Mouse (Mus musculus): ENCODE results near the gene Hist1h3f.
"Not testable (repeated sequence)": the region's sequence is repeated elsewhere in the genome, so short reads cannot be mapped to it uniquely, and the experiment has no call there.

The Hist1h3f gene

DNA sequence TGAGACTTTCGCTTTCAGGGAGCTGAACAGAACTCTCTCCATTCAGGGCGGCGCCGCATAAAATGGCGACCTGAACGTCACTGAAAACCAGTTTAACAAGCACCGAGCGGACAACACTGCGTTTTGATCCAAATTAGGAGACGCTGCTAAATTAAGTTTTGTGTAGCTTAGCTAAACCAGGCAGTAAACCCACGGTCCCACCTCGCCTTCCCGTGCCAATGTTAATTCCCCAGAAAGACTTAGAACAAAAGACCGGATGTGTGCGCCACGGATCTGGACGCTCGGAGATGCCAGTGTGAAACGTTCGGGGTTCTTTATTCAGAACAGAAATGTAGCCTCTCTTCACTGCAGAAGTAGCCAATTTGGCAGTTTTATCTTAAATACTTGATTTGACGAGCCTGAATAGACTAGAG lies 41.2 kb downstream of the Hist1h3f start:
- peak; percentile 73 for DNase-seq

DNA sequence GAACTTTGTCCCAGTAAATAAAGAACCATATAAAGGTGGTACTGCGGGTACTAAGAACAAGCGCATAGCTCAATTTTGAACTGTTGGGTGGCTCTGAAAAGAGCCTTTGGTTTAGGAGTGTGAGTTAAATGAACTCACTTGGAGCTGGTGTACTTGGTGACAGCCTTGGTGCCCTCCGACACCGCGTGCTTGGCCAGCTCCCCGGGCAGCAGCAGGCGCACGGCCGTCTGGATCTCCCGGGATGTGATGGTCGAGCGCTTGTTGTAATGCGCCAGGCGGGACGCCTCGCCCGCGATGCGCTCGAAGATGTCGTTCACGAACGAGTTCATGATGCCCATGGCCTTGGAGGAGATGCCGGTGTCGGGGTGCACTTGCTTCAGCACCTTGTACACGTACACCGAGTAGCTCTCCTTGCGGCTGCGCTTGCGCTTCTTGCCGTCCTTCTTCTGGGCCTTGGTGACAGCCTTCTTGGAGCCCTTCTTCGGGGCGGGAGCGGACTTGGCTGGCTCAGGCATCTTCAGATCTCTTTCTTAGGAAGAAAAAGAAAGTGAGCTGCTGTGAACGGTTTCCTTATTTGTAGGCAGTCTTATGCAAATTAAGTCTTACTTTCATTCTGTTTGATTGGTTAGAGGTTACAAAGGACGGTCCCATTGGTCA lies 41.7 kb downstream of the Hist1h3f start:
- DNase-seq = peak; percentile 82

DNA sequence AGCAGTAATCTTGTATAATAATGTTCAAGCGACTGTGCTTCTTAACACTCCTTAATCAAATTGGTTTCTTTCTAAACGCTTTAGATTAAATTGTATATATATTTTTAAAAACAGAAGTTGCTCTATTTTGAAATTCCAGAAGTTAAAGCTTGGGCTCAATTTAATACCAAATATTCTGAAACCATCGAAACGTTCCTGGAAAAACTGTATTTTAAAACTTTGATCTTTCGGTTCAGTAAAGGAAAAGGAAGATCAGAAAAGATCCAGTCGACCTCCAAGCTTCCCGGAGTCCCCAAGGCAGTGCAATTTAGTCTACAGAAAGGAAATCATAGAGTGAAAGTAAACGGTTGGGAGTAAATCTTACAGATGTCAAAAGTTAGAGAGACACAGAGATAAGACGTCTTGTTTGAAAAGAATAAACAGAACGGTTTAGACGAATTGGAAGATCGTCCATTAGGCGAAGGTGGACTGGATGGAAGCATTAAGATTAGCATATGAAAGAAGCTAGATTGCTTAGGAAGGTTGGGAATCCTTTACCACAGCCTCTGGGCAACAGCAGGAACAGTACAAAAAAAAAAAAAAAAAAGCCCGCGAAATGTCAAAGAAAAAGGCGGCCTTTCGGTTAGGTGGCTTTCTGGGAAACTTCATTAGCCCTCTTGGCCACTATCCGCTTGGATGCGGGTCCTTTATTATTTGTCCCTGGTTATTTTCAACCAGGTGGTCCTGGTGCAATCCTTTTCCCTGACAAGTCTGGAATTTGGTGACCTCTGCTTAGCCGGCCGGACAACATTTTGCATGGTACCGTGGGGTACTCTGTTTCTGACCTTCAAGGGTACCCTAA lies 42.5 kb downstream of the Hist1h3f start:
- no peak for DNase-seq

DNA sequence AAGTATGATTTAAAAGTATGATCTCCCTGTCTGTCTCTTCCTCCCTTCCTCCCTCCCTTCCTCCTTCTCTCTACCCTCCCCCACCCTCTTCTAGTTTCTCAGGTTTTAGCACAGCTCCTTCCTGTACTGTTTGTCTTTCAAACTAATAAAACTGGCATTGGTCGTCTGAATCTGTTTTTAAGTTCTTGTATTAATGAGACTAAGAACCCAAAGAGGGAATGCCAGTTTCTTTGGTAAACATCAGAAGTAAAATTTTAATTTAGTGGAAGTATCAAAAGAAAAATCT lies 43.0 kb downstream of the Hist1h3f start:
- no peak for DNase-seq

DNA sequence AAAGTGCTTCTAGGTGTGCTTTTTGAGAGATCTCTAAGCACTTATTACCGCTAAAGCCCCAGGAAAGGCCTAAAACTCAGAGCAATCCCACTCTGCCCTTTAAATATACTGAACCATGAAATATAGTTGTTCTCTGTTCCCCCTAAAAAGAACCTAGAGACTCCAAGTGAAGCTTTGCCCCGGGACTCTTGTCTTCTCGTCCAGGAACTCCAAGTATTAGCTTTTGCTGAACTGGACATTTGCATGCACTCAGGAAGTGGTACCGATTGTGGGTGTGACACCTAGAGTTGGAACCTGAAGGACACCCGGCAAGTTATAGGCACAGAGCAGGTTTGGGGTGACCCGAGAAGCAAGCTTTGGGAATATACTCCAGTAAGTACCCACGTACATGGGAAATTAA lies 47.4 kb downstream of the Hist1h3f start:
- no peak for DNase-seq

DNA sequence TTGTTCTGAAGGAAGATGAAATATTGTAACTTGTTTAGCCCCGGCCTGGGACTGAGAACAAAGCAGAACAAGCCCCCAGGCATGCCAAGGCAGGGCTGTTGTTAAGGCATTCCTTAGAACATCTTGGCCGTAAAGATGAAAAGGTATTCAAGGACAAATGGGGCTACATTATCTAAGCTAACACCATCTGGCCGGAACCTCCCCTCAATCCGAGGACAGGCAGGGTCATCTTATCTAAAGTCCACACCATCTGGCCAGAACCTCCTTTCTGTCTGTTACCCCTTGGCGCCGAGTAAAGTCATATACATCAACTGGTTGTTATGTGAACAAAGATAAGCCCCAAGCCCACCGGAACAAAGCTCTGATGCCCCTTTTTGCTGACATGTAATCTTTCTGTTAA lies 48.0 kb downstream of the Hist1h3f start:
- DNase-seq = not testable (repeated sequence)

DNA sequence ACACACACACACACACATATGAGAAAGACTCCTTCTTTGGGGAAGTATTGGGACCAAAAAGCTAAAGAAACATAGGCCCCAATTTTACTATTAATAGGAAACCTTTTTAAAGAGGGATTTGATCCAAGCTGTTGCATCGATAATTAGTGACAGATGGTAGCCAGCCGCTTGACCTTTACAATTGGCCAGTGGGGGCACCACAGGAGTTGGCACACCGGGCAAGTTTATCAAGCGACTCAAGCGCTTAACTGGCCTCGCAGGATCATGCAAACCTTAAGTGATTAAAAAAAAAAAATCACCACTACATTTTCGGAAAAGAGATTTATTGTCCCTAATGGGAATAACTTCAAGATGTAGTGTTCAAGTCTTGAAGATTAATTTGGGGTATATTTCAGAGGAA lies 48.8 kb downstream of the Hist1h3f start:
- no peak for DNase-seq

DNA sequence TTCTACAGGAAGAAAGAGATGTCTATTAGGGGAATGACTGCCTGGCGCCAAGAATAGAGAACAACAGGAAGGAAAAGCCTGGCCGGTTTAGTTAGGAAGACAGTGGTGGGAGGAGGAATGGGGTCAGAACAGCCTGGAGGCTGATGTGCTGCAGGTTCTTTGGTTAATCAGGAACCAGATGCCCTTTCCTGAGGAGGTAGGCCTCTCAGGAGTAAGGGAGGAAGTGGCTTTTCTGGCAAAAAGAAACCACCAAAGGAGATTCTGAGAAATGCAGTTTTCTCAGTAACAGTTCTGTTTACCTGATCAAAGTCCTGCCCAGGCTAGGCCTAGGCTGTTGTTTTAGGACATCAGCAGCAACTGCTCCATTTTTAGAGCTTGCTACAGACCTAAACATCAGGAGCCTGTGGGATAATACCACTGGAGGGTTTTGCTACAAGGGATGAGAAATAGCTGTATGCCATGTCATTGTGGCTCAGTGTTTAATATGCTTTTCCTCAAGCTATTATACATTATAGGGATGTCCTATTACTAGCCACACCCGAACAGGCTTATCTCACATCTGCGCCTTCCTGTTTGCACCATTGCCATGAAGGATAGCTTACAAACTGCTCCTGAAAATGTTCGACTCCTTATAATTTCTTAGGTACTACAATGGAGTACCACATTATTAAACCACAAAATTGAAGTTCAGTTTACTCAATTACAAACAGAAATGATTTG lies 49.4 kb downstream of the Hist1h3f start:
- DNase-seq = no peak

Data from right cerebral cortex, adult 18-20 months (tissue).